Mouse (Mus musculus): Measurements from ENCODE around the gene Srrm4.

Gene Srrm4

DNA sequence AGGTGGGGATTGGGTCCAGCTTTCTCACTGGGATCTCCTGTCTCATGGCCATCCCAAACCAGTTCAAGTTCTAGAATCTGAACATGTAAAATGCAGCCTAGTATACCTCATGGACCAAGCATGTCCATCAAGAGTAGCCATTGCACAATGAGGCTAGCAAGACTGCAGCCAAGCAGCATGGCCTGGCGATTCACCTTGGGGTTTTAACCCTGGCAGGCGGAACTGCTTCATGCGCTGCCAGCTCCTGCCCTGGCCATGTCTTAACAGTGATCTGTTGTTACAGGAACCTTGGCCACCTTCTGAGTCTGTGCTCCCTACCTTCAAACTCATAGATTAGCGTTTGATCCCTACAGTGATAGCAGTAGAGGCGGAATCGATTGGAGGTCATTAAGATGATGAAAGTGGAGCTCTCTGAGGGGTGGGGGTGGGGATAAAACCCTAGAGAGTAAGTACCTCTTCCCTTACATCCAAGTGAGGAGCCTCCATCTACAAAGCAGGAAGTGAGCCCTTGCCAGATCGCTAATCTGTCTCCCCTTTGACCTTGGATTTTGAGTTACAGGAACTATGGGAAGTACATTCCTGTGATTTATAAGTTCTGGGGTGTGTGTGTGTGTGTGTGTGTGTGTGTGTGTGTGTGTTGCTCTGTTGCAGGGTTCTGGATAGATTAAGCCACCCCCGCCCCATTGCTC is 191.4 kb downstream of the Srrm4 start:
- no peak for DNase-seq

DNA sequence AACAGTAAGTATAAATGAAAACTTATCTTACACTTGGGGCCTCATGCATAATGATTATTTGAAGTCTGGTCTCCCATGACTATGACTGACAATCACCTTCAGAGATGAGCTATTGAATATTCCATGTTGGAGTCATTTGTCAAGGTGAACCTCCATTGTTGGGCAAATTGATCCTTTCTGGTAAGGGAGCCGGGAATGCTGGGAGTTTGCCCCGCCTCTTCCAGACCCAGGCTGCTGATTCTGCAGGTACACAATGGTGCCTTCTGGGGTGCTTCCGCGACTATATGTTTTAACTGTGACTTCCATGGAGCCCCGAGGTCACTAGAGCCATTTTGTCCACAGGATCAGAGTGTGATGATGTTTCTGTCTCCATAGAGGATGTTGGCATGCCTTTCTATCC is 195.5 kb downstream of the Srrm4 start:
- DNase-seq = no peak

DNA sequence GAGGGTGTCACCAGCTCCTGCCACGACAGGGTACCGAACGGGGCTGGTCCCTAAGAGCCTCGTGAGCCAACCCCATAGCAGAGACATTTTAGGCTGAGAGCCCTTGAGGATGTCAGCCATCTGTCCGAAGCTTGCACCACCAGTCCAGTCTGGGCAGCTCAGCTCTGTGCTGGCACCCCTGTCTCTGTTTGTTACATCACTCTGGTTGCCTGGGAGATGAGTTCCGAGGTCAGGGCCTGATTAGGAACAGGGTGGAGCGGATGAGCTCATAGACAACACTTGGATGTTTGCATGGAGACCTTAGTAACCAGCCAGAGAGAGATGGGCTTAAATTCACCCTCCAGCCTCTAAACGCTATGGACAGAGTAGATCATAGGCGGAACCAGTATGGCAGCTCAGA is 199.0 kb downstream of the Srrm4 start:
- DNase-seq = no peak

DNA sequence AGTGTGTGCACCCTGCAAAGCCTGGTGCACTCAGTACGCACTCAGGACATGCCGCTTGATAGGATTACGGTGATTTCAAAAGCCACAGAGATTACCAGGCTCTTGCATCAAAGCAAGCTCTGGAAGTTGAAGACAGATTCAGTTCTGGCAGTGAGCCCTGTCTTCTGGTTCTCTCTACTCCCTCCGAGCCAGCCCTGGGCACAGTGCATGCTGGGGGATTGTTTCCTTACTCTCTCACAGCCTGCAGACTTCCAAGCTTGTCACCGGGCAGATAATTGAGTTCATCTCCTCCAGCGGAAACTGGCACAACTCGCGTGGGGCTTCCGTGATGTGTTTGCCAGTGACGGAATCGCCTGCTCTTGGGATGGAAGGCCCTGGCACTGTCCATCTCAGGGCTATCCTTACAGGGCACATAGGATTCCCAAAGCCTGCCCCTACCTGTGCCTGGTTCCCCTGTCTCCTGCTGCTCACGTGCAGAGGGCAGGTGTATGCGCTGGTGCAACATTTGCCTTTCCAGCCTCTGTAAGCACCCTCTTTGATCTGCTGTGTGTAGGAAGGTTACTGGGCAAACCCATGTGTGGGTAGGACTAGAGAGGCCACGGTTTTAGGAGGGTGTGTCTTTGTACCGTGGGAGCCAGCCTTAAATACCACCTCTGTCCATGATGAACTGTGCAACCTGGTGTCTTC is 201.6 kb downstream of the Srrm4 start:
- DNase-seq = no peak

DNA sequence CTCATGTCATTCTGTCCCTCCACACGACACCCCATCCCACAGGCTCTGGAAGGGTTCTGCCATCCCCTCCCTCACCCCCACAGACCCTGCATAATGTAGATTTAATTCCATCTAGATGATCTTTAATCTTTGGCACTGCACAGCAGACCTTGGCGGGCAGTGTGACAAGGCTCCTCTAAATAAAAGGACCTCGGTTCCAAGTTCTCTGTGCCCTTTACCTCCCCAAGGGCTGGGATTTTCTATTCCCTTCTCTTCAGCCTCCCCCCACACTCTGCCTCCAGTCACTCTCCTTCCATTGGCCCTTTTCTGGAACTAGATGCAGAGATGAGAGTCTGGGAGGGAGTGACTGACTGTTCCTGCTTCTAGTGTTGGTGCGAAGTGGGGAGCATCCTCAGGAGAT is 202.3 kb downstream of the Srrm4 start:
- DNase-seq = no peak

All from thymus, postnatal 14 days (tissue).